Mouse (Mus musculus) c-Kit-positive CD71-positive TER-119-positive erythroid progenitor cells, embryonic 14.5 days (primary cell): ENCODE results near the gene Anks1b.

ENCODE experiments used
- DNase-seq: peaks from one replicate; pipeline ENCODE4 v3.0.0-alpha.2; 2013; ENCODE audit warnings: low spot score

Anks1b gene

GRCm38 (mm10) chr10:90169941-90170580, 296.8 kb downstream of the Anks1b start:
- DNase-seq = no peak

DNA sequence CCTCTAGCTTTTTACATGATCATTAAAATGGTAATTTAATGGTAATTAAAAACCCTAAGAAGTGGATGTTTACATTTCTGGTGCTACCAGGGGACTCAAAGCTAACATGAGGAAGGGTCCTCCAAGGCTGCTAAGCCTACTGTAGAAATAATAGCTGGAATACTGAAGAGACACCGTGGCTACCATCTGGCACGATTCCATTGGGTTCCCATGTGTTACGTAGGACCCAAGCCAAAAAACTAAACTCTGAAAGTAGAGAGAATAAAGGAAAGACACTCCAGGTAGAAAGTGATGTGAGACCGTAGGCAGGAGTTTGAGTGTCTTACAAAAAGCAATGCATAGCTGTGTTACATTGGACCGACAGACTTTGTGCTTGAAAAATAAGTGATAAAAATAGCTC, 317.1 kb downstream of the Anks1b start:
- DNase-seq = no peak

DNA sequence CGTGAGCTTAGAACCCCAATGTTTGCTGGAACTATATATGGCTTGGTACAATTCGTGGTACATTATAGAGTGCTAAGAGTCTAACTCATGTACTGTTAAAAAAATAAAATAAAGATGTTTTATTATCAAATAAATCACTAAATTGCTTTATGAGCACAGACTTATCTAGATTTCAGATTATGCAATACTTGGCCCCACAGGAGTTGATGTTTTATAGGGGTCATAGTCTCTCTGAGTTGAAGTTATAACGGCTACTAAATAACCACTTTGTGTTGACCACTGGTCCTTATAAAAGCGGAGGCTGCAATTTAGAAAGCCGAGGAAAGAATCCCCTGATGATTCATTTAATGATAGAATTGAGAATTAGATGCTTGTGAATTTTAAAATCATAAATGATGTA, 323.6 kb downstream of the Anks1b start:
- no peak for DNase-seq

DNA sequence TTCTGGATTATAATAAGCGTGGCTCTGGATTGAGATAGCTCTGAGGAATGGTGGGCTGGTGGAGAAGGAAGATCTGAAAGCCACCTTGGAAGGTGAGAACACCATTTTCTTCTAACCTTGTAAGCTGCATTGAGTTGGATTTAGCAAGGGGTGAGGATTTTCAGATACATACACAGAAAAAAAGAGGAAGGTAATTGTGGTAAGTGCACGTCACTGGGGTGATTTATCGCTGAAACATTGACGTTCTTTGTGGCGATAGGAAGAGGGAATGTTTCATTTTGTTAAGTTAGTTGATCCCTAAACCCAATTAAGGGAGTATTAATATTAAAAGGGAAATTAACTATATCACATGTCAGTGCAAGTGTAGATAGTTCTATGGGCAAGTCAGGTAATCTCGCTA, 336.7 kb downstream of the Anks1b start:
- no peak for DNase-seq

DNA sequence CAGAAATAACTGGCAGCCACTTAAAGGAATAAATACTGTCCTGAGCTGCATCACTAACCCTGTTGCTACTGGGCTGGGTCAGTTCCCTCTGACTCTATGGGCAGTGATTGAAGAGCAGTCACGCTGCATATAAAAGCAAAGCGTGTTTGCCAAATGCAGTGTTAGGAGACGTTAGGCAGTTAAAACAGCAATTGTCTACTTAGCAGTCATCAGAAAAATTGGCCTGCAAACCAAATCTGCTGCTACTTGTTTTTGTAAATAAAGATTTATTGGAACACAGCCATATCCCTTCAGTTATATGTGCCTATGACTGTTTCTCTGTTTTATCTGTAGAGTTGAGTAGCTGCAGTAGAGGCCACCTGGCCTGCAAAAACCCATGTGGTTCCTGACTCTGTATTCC, 347.2 kb downstream of the Anks1b start:
- DNase-seq = no peak

DNA sequence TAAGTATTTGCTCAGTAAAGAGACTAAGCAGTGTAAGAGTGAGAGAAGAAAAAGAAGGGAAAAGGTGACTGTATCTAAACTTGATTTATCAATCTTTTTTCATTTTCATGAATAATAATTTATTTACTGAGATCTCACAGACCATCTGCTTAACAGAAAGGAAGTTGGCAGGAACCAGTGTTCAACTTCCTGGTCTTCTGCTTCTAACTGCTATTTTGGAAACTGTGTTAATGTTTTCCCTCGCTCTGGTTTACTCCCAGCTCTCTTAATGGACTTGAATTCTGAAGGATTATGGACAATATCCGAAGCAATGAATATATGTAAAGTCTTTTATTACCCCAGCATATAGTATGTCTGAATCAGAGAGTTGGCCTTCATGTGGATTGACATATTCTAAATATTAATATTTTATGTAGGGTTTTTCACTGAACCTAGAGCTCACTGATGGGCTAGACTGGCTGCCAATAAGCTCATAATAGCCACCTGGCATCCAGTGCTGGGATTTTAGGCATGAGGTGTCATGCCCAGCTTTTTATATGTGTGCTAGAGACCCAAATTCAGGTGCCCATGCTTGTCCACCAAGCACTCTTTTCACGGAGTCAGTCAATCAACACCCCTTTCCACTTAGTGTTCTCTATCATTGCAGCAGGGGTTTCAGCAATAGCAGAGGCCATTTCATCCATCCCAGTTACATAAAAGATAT, 349.6 kb downstream of the Anks1b start:
- DNase-seq = no peak

DNA sequence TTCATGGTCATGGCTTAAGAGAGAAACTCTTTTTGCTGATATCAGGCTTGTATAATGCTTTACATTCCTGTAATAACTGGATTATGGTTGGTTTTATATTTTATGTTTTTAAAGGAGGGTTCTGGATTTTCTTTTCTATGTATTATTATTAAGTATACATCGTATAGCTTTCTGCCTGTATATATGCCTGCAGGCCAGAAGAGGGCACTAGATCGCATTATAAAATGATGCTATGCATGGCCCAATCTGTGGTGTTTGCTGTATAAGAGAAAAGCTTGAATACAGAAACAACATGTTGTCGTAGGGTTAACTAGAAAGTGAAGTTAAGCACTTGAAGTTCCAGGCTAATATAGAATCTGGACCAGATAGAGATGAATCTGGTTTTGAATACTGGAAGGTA, 362.0 kb downstream of the Anks1b start:
- no peak for DNase-seq

DNA sequence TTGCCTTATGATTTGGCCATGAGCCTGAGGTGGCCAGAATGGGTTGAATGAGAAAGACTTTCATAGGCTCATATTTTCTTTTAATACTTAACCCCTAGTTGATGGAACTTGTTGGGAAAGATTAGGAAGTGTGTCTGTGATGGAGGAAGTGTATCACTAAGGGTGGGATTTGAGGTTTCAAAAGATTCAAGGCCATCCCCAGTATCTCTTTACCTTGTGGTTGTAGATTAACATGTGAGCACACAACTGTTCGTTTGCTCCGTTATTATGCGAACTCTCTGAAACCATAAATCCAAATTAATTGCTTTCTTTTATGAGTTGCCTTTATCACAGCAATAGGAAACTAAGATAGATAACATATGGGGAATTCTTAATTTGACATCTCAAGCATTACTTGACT, 364.0 kb downstream of the Anks1b start:
- DNase-seq = no peak

DNA sequence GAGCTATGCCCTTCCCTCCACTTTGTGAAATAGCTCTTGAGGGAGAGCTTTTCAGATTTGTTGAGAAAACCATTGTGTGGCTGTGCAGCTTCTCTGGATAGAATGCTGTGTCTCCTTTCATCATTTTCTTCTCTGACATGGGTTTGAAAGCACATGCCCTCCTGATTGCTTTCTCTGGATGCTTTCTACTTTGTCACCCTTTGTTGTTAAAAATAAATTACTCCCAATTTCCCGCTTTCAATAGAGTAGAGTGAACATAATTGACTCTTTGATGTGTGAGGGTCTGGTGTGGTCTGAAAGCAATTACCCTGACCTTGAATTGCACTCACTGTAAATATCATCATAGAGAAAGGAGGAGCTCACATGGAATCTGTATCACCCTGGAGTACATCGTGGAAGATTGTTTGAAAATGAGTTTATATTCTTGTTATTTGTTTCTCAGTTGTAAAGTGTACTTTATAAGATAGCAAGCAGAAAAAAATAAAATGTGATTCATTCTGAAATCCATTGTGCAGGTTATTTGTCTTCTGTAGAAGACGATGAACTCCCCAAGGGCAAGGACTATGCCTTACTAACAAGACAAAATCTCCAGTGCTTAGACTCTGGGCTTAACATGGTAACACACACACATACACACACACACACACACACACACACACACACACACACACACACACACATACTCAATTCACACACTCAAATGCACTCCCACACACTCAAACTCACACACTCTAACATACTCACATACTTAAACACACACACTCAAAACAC, 385.8 kb downstream of the Anks1b start:
- no peak for DNase-seq

DNA sequence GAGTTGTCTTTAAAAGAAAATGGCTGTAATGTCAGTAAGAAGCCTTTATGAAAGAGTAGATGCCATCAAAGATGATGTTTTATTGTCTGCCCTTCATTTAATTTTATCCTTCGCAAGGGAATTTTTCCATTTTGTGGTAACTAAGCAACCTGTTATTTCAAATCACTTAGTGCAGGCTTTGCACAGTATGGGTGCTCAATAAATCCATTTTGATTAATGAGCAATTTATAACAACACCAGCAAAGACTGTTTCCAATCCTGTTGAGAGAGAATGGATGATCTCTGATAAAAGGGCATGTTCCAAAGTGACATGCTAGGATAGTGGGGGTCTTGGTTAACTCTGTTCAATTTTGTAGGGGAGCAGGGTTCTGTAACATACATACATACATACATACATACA, 398.0 kb downstream of the Anks1b start:
- no peak for DNase-seq

GRCm38 (mm10) chr10:90273311-90273710, 400.0 kb downstream of the Anks1b start:
- no peak for DNase-seq

- DNase-seq = no peak
These were observed 413.3 kb downstream of the Anks1b start for GRCm38 (mm10) chr10:90286589-90286988.

GRCm38 (mm10) chr10:90303249-90303648, 429.9 kb downstream of the Anks1b start:
- no peak for DNase-seq

- DNase-seq = no peak
These were observed 432.8 kb downstream of the Anks1b start for GRCm38 (mm10) chr10:90306156-90306555.

- DNase-seq = no peak
These were observed 434.7 kb downstream of the Anks1b start for GRCm38 (mm10) chr10:90307931-90308555.

GRCm38 (mm10) chr10:90329781-90330180, 456.5 kb downstream of the Anks1b start:
- no peak for DNase-seq

GRCm38 (mm10) chr10:90345394-90345793, 472.1 kb downstream of the Anks1b start:
- DNase-seq = no peak

- DNase-seq = no peak
These were observed 482.9 kb downstream of the Anks1b start for GRCm38 (mm10) chr10:90356258-90356657.

GRCm38 (mm10) chr10:90357169-90357907, 484.0 kb downstream of the Anks1b start:
- DNase-seq = no peak

- no peak for DNase-seq
These were observed 495.7 kb downstream of the Anks1b start for GRCm38 (mm10) chr10:90369015-90369414.

DNA sequence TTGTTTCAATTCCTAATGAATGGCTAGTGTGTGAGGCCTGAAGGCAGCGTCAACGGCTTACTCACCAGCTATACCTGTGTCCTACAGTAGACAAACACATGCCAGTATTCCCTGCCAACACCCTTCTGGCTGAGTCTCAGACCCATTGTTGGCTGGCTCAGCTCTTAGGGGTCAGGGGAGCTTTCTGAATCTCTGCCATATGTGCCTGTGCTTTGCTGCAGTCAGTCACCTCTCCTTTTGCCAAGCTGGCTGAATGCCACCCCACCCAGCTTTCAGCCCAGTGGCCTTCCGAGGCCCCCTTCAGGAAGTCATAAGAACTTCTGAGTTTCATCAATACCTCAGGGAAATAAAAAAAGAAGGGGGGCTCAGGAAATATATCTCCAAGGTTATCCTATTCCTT, 497.4 kb downstream of the Anks1b start:
- DNase-seq = no peak

- peak; percentile 1 for DNase-seq
These were observed 500.2 kb downstream of the Anks1b start for GRCm38 (mm10) chr10:90373469-90373868.
